Mouse (Mus musculus) myocyte (in vitro differentiated cells): ENCODE data around the gene Ctnnbl1.

ENCODE experiments used
- CEBPB ChIP-seq: IDR thresholded peaks from 2 replicates; pipeline ENCODE4 v1.6.1; 2011; ENCODE audit warnings: mild to moderate bottlenecking, moderate library complexity; ENCODE audit not compliant: poor library complexity, insufficient read depth, severe bottlenecking
- E2F4 ChIP-seq: IDR thresholded peaks from one replicate; pipeline ENCODE4 v1.6.1; 2011; ENCODE audit warnings: mild to moderate bottlenecking, control low read depth, moderate library complexity; ENCODE audit not compliant: insufficient read depth
- MAX ChIP-seq: IDR thresholded peaks from one replicate; pipeline ENCODE4 v1.6.1; 2011; ENCODE audit warnings: low read depth, mild to moderate bottlenecking, control low read depth
- POLR2A ChIP-seq: IDR thresholded peaks from one replicate; pipeline ENCODE4 v1.6.1; 2011; ENCODE audit warnings: low read depth, mild to moderate bottlenecking, control low read depth, moderate library complexity; ENCODE audit not compliant: insufficient read length
- POLR2AphosphoS2 ChIP-seq: IDR thresholded peaks from one replicate; pipeline ENCODE4 v1.6.1; 2011; ENCODE audit warnings: low read depth, control low read depth; ENCODE audit not compliant: insufficient read length
- REST ChIP-seq: IDR thresholded peaks from one replicate; pipeline ENCODE4 v1.6.1; 2011; ENCODE audit warnings: mild to moderate bottlenecking, control low read depth, moderate library complexity; ENCODE audit not compliant: insufficient read depth, insufficient read length
- SRF ChIP-seq: IDR thresholded peaks from one replicate; pipeline ENCODE4 v1.6.1; 2011; ENCODE audit warnings: low read depth; ENCODE audit not compliant: control insufficient read depth, insufficient read length
- TCF12 ChIP-seq: IDR thresholded peaks from one replicate; pipeline ENCODE4 v1.6.1; 2011; ENCODE audit warnings: mild to moderate bottlenecking, control low read depth; ENCODE audit not compliant: poor library complexity, insufficient read depth, severe bottlenecking
- TCF3 ChIP-seq: IDR thresholded peaks from one replicate; pipeline ENCODE4 v1.6.1; 2011; ENCODE audit warnings: low read depth, control low read depth; ENCODE audit not compliant: insufficient read length
- USF1 ChIP-seq: IDR thresholded peaks from one replicate; pipeline ENCODE4 v1.6.1; 2011; ENCODE audit warnings: low read depth, mild to moderate bottlenecking, control low read depth, moderate library complexity

DNA sequence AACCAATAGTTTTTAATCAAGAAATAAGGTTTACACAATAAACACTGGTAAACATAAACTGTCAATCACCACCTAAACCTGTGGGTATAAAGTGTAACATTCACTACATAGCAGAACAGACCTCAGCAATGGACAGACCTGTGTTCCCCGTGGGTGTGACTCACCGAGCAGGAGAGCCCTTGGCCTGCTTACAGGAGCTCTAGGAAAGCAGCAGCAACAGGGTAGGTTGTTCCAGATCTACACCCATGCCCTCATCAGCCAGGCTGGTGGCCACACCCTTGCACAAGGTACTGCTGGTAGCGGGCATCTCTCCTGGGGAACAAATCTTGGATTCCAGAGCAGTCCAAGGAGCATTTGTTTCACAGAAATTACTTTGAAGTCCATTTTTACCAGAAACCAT, 115.9 kb downstream of the Ctnnbl1 start:
- no peak for TF ChIP-seq MAX
- TF ChIP-seq CEBPB, result no peak
- TF ChIP-seq POLR2A, result no peak
- TF ChIP-seq E2F4, result no peak
- TF ChIP-seq USF1, result no peak
- no peak for TF ChIP-seq TCF12
- no peak for TF ChIP-seq SRF
- TF ChIP-seq REST, result no peak
- TF ChIP-seq POLR2AphosphoS2, result no peak
- no peak for TF ChIP-seq TCF3
